Mouse (Mus musculus) CH12.LX (cell line): ENCODE results near the gene Fosl1. TPM values are rescaled to one million over a fixed set of nuclear protein-coding genes. Genes with fewer than 3 reads are reported as not detected.

Experiments
- DNase-seq: peaks from one replicate; pipeline ENCODE4 v3.0.0-alpha.2; 2013; ENCODE audit errors: extremely low read depth
- H3K27ac ChIP-seq: 2 replicates; pipeline ENCODE4 v1.5.1; 2012; ENCODE audit warnings: low read depth, mild to moderate bottlenecking, control low read depth, moderate library complexity; ENCODE audit not compliant: insufficient read depth
- H3K27me3 ChIP-seq: replicated peaks from 2 replicates; pipeline ENCODE3; 2012; ENCODE audit warnings: inconsistent platforms
- H3K36me3 ChIP-seq, 2 experiments: replicated peaks in 1 of 2; 2 replicates each; pipeline versions ENCODE3 to v1.6.1; 2012; ENCODE audit warnings: inconsistent platforms in 1 of 2, low read length in 1 of 2, mild to moderate bottlenecking in 1 of 2, mixed read lengths in 1 of 2, moderate library complexity in 1 of 2; ENCODE audit not compliant: control insufficient read depth in 1 of 2, insufficient read depth in 1 of 2
- H3K4me1 ChIP-seq, 2 experiments: 2 replicates each; pipeline ENCODE4 v1.6.1; 2012; ENCODE audit warnings: inconsistent platforms in 1 of 2, moderate library complexity in 1 of 2; ENCODE audit not compliant: insufficient read depth in 2 of 2, control insufficient read depth in 1 of 2
- H3K4me2 ChIP-seq: 2 replicates; pipeline ENCODE4 v1.6.1; 2012; ENCODE audit warnings: low read depth, mild to moderate bottlenecking, control low read depth; ENCODE audit not compliant: poor library complexity, insufficient read depth, severe bottlenecking
- H3K4me3 ChIP-seq, 3 experiments: fragments of 150-350 bp in 1 of 3; sonication (generic) in 1 of 3; replicated peaks in 1 of 3; 2 replicates each; pipeline versions ENCODE3 to v1.5.1; 2011 to 2012; ENCODE audit warnings: low read depth in 2 of 3, low read length in 2 of 3, mild to moderate bottlenecking in 2 of 3, moderate library complexity in 2 of 3, control low read depth in 1 of 3, improper control_type of control experiment in 1 of 3, inconsistent platforms in 1 of 3, mixed read lengths in 1 of 3; ENCODE audit not compliant: poor library complexity in 1 of 3
- H3K79me2 ChIP-seq: replicated peaks from 2 replicates; pipeline ENCODE4 v1.6.1; 2012; ENCODE audit warnings: mild to moderate bottlenecking, moderate library complexity; ENCODE audit not compliant: control insufficient read depth, poor library complexity, insufficient read depth, severe bottlenecking; ENCODE audit errors: extremely low read depth
- H3K9ac ChIP-seq: 2 replicates; pipeline ENCODE4 v1.6.1; 2012; ENCODE audit warnings: low read depth, mild to moderate bottlenecking, control low read depth, moderate library complexity; ENCODE audit not compliant: insufficient read depth
- H3K9me3 ChIP-seq: replicated peaks from 2 replicates; pipeline ENCODE3; 2012; ENCODE audit warnings: low read length, inconsistent platforms, mixed read lengths
- BHLHE40 ChIP-seq: IDR thresholded peaks from 2 replicates; pipeline ENCODE4 v1.6.1; 2011; ENCODE audit warnings: mild to moderate bottlenecking, low read depth, low read length, improper control_type of control experiment
- CHD1 ChIP-seq: IDR thresholded peaks from 2 replicates; pipeline ENCODE4 v1.6.1; 2012; ENCODE audit warnings: low read depth, low read length, improper control_type of control experiment, inconsistent platforms
- CTCF ChIP-seq, 2 experiments: IDR thresholded peaks in 1 of 2; conservative IDR thresholded peaks in 1 of 2; 2 replicates each; pipeline ENCODE4 v1.5.1; 2011 to 2012; ENCODE audit warnings: low read depth in 2 of 2, low read length in 2 of 2, improper control_type of control experiment in 1 of 2, inconsistent platforms in 1 of 2, mild to moderate bottlenecking in 1 of 2, moderate library complexity in 1 of 2
- E2F4 ChIP-seq: IDR thresholded peaks from 2 replicates; pipeline ENCODE4 v1.6.1; 2011; ENCODE audit warnings: low read depth, low read length, improper control_type of control experiment; ENCODE audit not compliant: insufficient replicate concordance
- ELF1 ChIP-seq: IDR thresholded peaks from 2 replicates; pipeline ENCODE4 v1.6.1; 2014; ENCODE audit warnings: low read depth, mild to moderate bottlenecking, inconsistent platforms, low read length, improper control_type of control experiment
- EP300 ChIP-seq: IDR thresholded peaks from 2 replicates; pipeline ENCODE4 v1.6.1; 2011; ENCODE audit warnings: low read length, improper control_type of control experiment
- GABPA ChIP-seq: IDR thresholded peaks from 2 replicates; pipeline ENCODE4 v1.6.1; 2012; ENCODE audit warnings: low read depth, low read length, improper control_type of control experiment, inconsistent platforms; ENCODE audit not compliant: insufficient replicate concordance
- HCFC1 ChIP-seq: IDR thresholded peaks from 2 replicates; pipeline ENCODE4 v1.6.1; 2012; ENCODE audit warnings: low read depth, mild to moderate bottlenecking, inconsistent platforms, low read length, improper control_type of control experiment
- JUND ChIP-seq: conservative IDR thresholded peaks from 2 replicates; pipeline ENCODE4 v1.6.1; 2011; ENCODE audit warnings: low read depth, low read length, improper control_type of control experiment
- KAT2A ChIP-seq: IDR thresholded peaks from 2 replicates; pipeline ENCODE4 v1.6.1; 2012; ENCODE audit warnings: low read length, improper control_type of control experiment, inconsistent platforms; ENCODE audit not compliant: insufficient replicate concordance
- MAFK ChIP-seq: IDR thresholded peaks from 2 replicates; pipeline ENCODE4 v1.6.1; 2011; ENCODE audit warnings: low read length, improper control_type of control experiment; ENCODE audit not compliant: insufficient replicate concordance
- MAX ChIP-seq: IDR thresholded peaks from 2 replicates; pipeline ENCODE4 v1.6.1; 2011; ENCODE audit warnings: low read length, improper control_type of control experiment
- MAZ ChIP-seq: IDR thresholded peaks from 2 replicates; pipeline ENCODE4 v1.6.1; 2012; ENCODE audit warnings: low read depth, mild to moderate bottlenecking, inconsistent platforms, low read length, improper control_type of control experiment, moderate library complexity
- NELFE ChIP-seq: IDR thresholded peaks from 2 replicates; pipeline ENCODE4 v1.6.1; 2011; ENCODE audit warnings: low read depth, low read length, improper control_type of control experiment
- NRF1 ChIP-seq: IDR thresholded peaks from 2 replicates; pipeline ENCODE4 v1.6.1; 2014; ENCODE audit warnings: low read depth, mild to moderate bottlenecking, inconsistent platforms, low read length, improper control_type of control experiment, moderate library complexity
- PAX5 ChIP-seq: IDR thresholded peaks from 2 replicates; pipeline ENCODE4 v1.6.1; 2012; ENCODE audit warnings: low read length, inconsistent platforms, mixed read lengths
- RAD21 ChIP-seq: IDR thresholded peaks from 2 replicates; pipeline ENCODE4 v1.6.1; 2011; ENCODE audit warnings: low read depth, mild to moderate bottlenecking, low read length, improper control_type of control experiment, moderate library complexity
- RCOR1 ChIP-seq: conservative IDR thresholded peaks from 2 replicates; pipeline ENCODE4 v1.6.1; 2012; ENCODE audit warnings: low read depth, mild to moderate bottlenecking, inconsistent platforms, low read length, improper control_type of control experiment
- SMC3 ChIP-seq: IDR thresholded peaks from 2 replicates; pipeline ENCODE4 v1.6.1; 2011; ENCODE audit warnings: low read depth, low read length, improper control_type of control experiment
- TCF12 ChIP-seq: IDR thresholded peaks from 2 replicates; pipeline ENCODE4 v1.6.1; 2014; ENCODE audit warnings: low read depth, mild to moderate bottlenecking, inconsistent platforms, low read length, improper control_type of control experiment
- USF2 ChIP-seq: conservative IDR thresholded peaks from 2 replicates; pipeline ENCODE4 v1.6.1; 2011; ENCODE audit warnings: low read depth, low read length, improper control_type of control experiment
- ZC3H11A ChIP-seq: IDR thresholded peaks from 2 replicates; pipeline ENCODE4 v1.6.1; 2012; ENCODE audit warnings: low read depth, mild to moderate bottlenecking, inconsistent platforms, low read length, improper control_type of control experiment
- ZMIZ1 ChIP-seq: IDR thresholded peaks from 2 replicates; pipeline ENCODE4 v1.6.1; 2012; ENCODE audit warnings: low read depth, mild to moderate bottlenecking, inconsistent platforms, low read length, improper control_type of control experiment
- dilution Hi-C: fragments of 300-500 bp; cut with MboI; formaldehyde crosslinking; loops from 2 replicates; pipeline ENCODE4 v1.14.3; 2020; ENCODE audit warnings: low sequenced_read_pairs; ENCODE audit not compliant: extremely low pct_unique_long_range_greater_than_20kb, extremely low pct_ligation_motif_present
- in situ Hi-C: fragments of 300-500 bp; cut with MboI; formaldehyde crosslinking; loops from 3 replicates; pipeline ENCODE4 v1.14.3; 2019; ENCODE audit warnings: low sequenced_read_pairs, low pct_ligation_motif_present, low pct_unique_long_range_greater_than_20kb, mixed read lengths
- polyA plus RNA-seq: library from polyadenylated mRNA; unstranded; fragments of >175 nt; gene quantifications from 2 replicates; pipeline ENCODE4 v1.2.1, GENCODE M21; 2012; ENCODE audit warnings: low read depth; ENCODE audit not compliant: insufficient read length
- total RNA-seq, 2 experiments: library from RNA; depleted of rRNA; stranded (reverse); fragments of 300-350 nt in 1 of 2; fragments of >200 nt in 1 of 2; gene quantifications; 2 replicates each; pipeline ENCODE4 v1.2.3; 2012 to 2014

Fosl1 gene
- total and polyA plus RNA-seq, 3 experiments: not detected

DNA sequence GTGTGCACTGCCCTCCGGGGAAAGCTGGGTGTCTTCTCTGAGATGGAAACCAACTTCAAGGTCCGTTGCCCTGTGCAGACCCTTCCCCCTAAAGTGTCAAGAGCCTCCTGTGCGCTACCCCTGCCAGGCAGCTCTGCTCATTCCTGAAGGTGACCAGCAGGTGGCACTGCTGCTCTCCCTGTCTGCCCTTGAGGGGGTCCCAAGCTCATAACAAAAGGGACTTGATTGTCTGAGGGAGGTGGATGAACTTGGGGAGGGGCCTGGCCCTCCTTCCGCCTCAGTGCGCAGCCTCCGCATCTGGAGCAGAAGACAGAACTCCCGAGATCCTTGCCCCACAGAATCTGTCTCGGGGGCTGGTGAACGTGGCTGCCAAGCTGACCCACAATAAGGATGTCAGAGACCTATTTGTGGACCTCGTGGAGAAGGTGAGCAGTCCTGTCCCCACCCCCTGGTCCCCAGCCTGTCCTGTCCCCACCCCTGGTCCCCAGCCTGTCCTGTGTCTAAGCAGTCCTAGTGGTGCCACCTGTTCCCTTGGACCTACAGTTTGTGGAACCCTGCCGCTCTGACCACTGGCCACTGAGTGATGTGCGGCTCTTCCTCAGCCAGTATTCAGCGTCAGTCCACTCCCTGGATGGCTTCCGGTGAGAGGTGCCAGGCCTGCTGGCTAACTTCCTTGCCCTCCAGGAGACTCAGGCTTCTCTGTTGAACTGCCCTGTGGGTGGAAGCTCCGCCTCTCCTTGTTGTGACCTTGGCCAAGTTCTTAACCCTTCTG is 16.6 kb downstream of the Fosl1 start:
- dilution Hi-C loops: no loop called here
- no peak overlapping the region for H3K4me2 ChIP-seq
- no peak for TF ChIP-seq GABPA
- no peak for TF ChIP-seq PAX5
- no peak for TF ChIP-seq NELFE
- no peak for TF ChIP-seq ZC3H11A
- TF ChIP-seq SMC3: peak; percentile 58
- TF ChIP-seq RAD21: peak; percentile 67
- TF ChIP-seq CTCF (conservative IDR thresholded peaks at IDR 0.05 in 1 of 2, IDR thresholded peaks at IDR 0.05 in 1 of 2; ENCODE audit: low read depth in 2 of 2, low read length in 2 of 2): peak; percentile 52 to 76; a peak in 3 of 4 replicates
- no peak for TF ChIP-seq KAT2A
- no peak for TF ChIP-seq ELF1
- no peak for TF ChIP-seq EP300
- peaks cover 2% of the 10 kb centered on the region for H3K27me3 ChIP-seq
- H3K27ac ChIP-seq: no peak overlapping the region
- H3K4me3 ChIP-seq: no peak overlapping the region
- peaks cover 57 to 73% of the 10 kb centered on the region in 2 experiments for H3K36me3 ChIP-seq
- H3K9me3 ChIP-seq: no peaks in the 10 kb centered on the region
- H3K4me1 ChIP-seq: peaks cover 3 to 18% of the 10 kb centered on the region in 2 experiments; a peak in 3 of 4 replicates
- no peak overlapping the region for H3K9ac ChIP-seq
- H3K79me2 ChIP-seq: peaks cover 6% of the 10 kb centered on the region
- DNase-seq: peak; percentile 42
- in situ Hi-C loops: no loop called here

DNA sequence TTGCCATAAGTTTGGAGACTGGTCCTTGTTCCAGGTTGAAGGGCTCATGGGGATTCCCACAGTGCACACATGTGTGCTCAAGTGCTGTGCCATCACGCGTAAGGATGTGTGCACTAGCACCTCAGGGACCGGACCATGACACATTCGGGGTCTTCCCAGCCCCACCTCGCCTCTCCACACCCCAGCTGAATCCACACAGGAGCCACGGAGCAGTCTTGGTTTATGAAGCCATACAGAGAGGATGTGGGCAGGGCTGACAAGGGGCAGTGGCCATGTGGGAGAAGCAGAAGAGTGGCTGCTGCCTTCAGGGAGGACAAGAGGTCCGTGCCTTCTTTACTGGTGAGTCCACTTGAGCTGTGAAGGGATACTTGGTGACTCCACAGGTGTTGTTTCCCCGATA is 17.7 kb downstream of the Fosl1 start:
- Histone ChIP-seq H3K27me3 (no peaks in the 10 kb centered on the region), H3K9ac (no peak overlapping the region), H3K4me3 (no peak overlapping the region), H3K4me2 (no peak overlapping the region), H3K9me3 (no peaks in the 10 kb centered on the region), H3K4me1 (peaks cover 3 to 16% of the 10 kb centered on the region in 2 experiments; a peak in 3 of 4 replicates), H3K79me2 (peaks cover 6% of the 10 kb centered on the region), H3K27ac (no peak overlapping the region), H3K36me3 (peaks cover 57 to 76% of the 10 kb centered on the region in 2 experiments)
- DNase-seq: no peak
- in situ Hi-C loops (no loop called here), dilution Hi-C loops (no loop called here)
- no peak for TF ChIP-seq RAD21
- no peak for TF ChIP-seq PAX5
- TF ChIP-seq ZC3H11A: no peak
- TF ChIP-seq HCFC1: no peak
- TF ChIP-seq TCF12: no peak
- no peak for TF ChIP-seq RCOR1
- no peak for TF ChIP-seq MAFK
- TF ChIP-seq NRF1: no peak
- no peak for TF ChIP-seq JUND
- TF ChIP-seq CHD1: no peak
- TF ChIP-seq MAZ: no peak
- no peak for TF ChIP-seq MAX
- no peak for TF ChIP-seq ZMIZ1
- no peak for TF ChIP-seq USF2
- no peak for TF ChIP-seq E2F4
- TF ChIP-seq BHLHE40: no peak
